Mouse (Mus musculus) midbrain, embryonic 14.5 days (tissue): Measurements from ENCODE around the gene Npy. TPM values are rescaled to one million over a fixed set of nuclear protein-coding genes. Genes with fewer than 3 reads are reported as not detected.

ENCODE experiments used
- ATAC-seq: fragments of 200-750 bp; cut with Nextera tagmentation; 2 replicates; pipeline ENCODE4 v1.8.0; 2017; ENCODE audit warnings: moderate number of reproducible peaks, moderate library complexity; ENCODE audit not compliant: low FRiP score, low TSS enrichment
- DNase-seq: peaks from one replicate; pipeline ENCODE4 v3.0.0-alpha.2; 2015
- H3K27ac ChIP-seq: fragments of 300-500 bp; sonication (generic); replicated peaks from 2 replicates; pipeline ENCODE4 v1.5.1; 2014; ENCODE audit warnings: mild to moderate bottlenecking, low read depth, low read length, moderate library complexity
- H3K27me3 ChIP-seq: fragments of 300-500 bp; sonication (generic); 2 replicates; pipeline ENCODE4 v1.6.1; 2014; ENCODE audit warnings: low read length, control low read depth, mixed read lengths; ENCODE audit not compliant: control insufficient read depth, insufficient read depth
- H3K36me3 ChIP-seq: fragments of 300-500 bp; sonication (generic); 2 replicates; pipeline ENCODE4 v1.6.1; 2014; ENCODE audit warnings: low read length, control low read depth; ENCODE audit not compliant: control insufficient read depth, insufficient read depth
- H3K4me1 ChIP-seq: fragments of 300-500 bp; sonication (generic); 2 replicates; pipeline ENCODE4 v1.6.1; 2014; ENCODE audit warnings: mild to moderate bottlenecking, antibody characterized with exemption, low read length, control low read depth; ENCODE audit not compliant: control insufficient read depth, insufficient read depth
- H3K4me2 ChIP-seq: fragments of 300-500 bp; sonication (generic); 2 replicates; pipeline ENCODE4 v1.6.1; 2014; ENCODE audit warnings: mild to moderate bottlenecking, low read length, moderate library complexity
- H3K4me3 ChIP-seq: fragments of 300-500 bp; sonication (generic); replicated peaks from 2 replicates; pipeline ENCODE4 v1.5.1; 2014; ENCODE audit warnings: low read depth, low read length
- H3K9ac ChIP-seq: fragments of 300-500 bp; sonication (generic); replicated peaks from 2 replicates; pipeline ENCODE4 v1.6.1; 2014; ENCODE audit warnings: mild to moderate bottlenecking, low read length, moderate library complexity
- H3K9me3 ChIP-seq: fragments of 300-500 bp; sonication (generic); 2 replicates; pipeline ENCODE4 v1.6.1; 2016; ENCODE audit warnings: low read length, control low read depth, mixed read lengths; ENCODE audit not compliant: control insufficient read depth
- WGBS: fragments of 180-500 bp; shearing (Covaris S2); extraction: QIAGEN DNeasy Blood & Tissue Kit; methylation state at CpG from one replicate; pipeline ENCODE4 v1.1.7; 2014; 5-methylcytosine and 5-hydroxymethylcytosine counted together
- polyA plus RNA-seq: library from polyadenylated mRNA; unstranded; fragments of >200 nt; fragmentation: Nextera tagmentation; extraction: Ambion mirVana; gene quantifications from 2 replicates; pipeline ENCODE4 v1.2.1, GENCODE M21; 2014

Gene Npy
- polyA plus RNA-seq, 1 experiment from 2014 or later: 120 TPM

- Histone ChIP-seq H3K4me1 (no peaks in the 10 kb centered on the region), H3K4me3 (no peak overlapping the region), H3K36me3 (no peaks in the 10 kb centered on the region), H3K9ac (no peak overlapping the region), H3K27ac (no peak overlapping the region), H3K27me3 (no peaks in the 10 kb centered on the region), H3K9me3 (no peaks in the 10 kb centered on the region), H3K4me2 (no peak overlapping the region)
- DNase-seq (no peak), ATAC-seq (no peak)
- WGBS: 51% methylated on average over 12 of the region's 12 CpGs
Observed at GRCm38 (mm10) chr6:49792524-49792923, 30.0 kb upstream of the Npy start.

GRCm38 (mm10) chr6:49804105-49804504 is 18.4 kb upstream of the Npy start:
- H3K4me1 ChIP-seq: 0 out of 2 replicates have a peak, but pooled peaks cover 6% of the 10 kb centered on the region
- H3K27ac ChIP-seq: no peak overlapping the region
- H3K4me2 ChIP-seq: no peak overlapping the region
- H3K36me3 ChIP-seq: no peaks in the 10 kb centered on the region
- H3K4me3 ChIP-seq: no peak overlapping the region
- no peak for ATAC-seq
- DNase-seq: no peak
- WGBS: 38% methylated on average over 8 of the region's 8 CpGs
- H3K27me3 ChIP-seq: no peaks in the 10 kb centered on the region
- no peaks in the 10 kb centered on the region for H3K9me3 ChIP-seq
- no peak overlapping the region for H3K9ac ChIP-seq

- H3K4me3 ChIP-seq: peak overlapping the region; percentile 20
- DNase-seq: peak; percentile 50
- 17% methylated on average over 13 of the region's 13 CpGs for WGBS
- peak overlapping the region; percentile 46 for H3K4me2 ChIP-seq
- 0 out of 2 replicates have a peak, but pooled peaks cover 6% of the 10 kb centered on the region for H3K4me1 ChIP-seq
- H3K9ac ChIP-seq: no peak overlapping the region
- no peaks in the 10 kb centered on the region for H3K27me3 ChIP-seq
- no peaks in the 10 kb centered on the region for H3K36me3 ChIP-seq
- no peaks in the 10 kb centered on the region for H3K9me3 ChIP-seq
- H3K27ac ChIP-seq: no peak overlapping the region
- ATAC-seq: no peak
Observed at GRCm38 (mm10) chr6:49808076-49808475, 14.4 kb upstream of the Npy start.

GRCm38 (mm10) chr6:49817183-49817582 is 5.3 kb upstream of the Npy start:
- Histone ChIP-seq H3K27me3 (peaks cover 18% of the 10 kb centered on the region), H3K4me1 (peaks cover 3% of the 10 kb centered on the region), H3K4me3 (no peak overlapping the region), H3K9me3 (no peaks in the 10 kb centered on the region), H3K27ac (no peak overlapping the region), H3K9ac (no peak overlapping the region), H3K4me2 (no peak overlapping the region), H3K36me3 (no peaks in the 10 kb centered on the region)
- DNase-seq (no peak), ATAC-seq (no peak)
- WGBS: 80% methylated on average over 5 of the region's 5 CpGs

GRCm38 (mm10) chr6:49817625-49818024 is 4.9 kb upstream of the Npy start:
- Histone ChIP-seq H3K4me3 (no peak overlapping the region), H3K27ac (no peak overlapping the region), H3K27me3 (peaks cover 22% of the 10 kb centered on the region), H3K9ac (no peak overlapping the region), H3K4me1 (peaks cover 8% of the 10 kb centered on the region), H3K36me3 (no peaks in the 10 kb centered on the region), H3K4me2 (no peak overlapping the region), H3K9me3 (no peaks in the 10 kb centered on the region)
- 77% methylated on average over 6 of the region's 6 CpGs for WGBS
- no peak for DNase-seq
- ATAC-seq: no peak

GRCm38 (mm10) chr6:49822871-49823230 is 341 bp downstream of the Npy start:
- WGBS: 3% methylated on average over 10 of the region's 10 CpGs
- no peaks in the 10 kb centered on the region for H3K36me3 ChIP-seq
- H3K27me3 ChIP-seq: peaks cover 43% of the 10 kb centered on the region
- H3K27ac ChIP-seq: no peak overlapping the region
- ATAC-seq (no peak), DNase-seq (no peak)
- H3K9me3 ChIP-seq: no peaks in the 10 kb centered on the region
- H3K4me1 ChIP-seq: peaks cover 11% of the 10 kb centered on the region
- H3K9ac ChIP-seq: peak overlapping the region; percentile 47; the same call in 1 of the 2 replicates
- peak overlapping the region; percentile 82 for H3K4me2 ChIP-seq
- peak overlapping the region; percentile 41 for H3K4me3 ChIP-seq

- H3K4me2 ChIP-seq: peak overlapping the region; percentile 82; the same call in 1 of the 2 replicates
- peak overlapping the region; percentile 41 for H3K4me3 ChIP-seq
- H3K36me3 ChIP-seq: no peaks in the 10 kb centered on the region
- H3K9me3 ChIP-seq: no peaks in the 10 kb centered on the region
- WGBS: 11% methylated on average over 15 of the region's 15 CpGs
- no peak overlapping the region for H3K27ac ChIP-seq
- no peak overlapping the region for H3K9ac ChIP-seq
- peaks cover 43% of the 10 kb centered on the region for H3K27me3 ChIP-seq
- peaks cover 11% of the 10 kb centered on the region for H3K4me1 ChIP-seq
- DNase-seq (no peak), ATAC-seq (no peak)
Observed at GRCm38 (mm10) chr6:49823371-49823770, 861 bp downstream of the Npy start.

- ATAC-seq (no peak), DNase-seq (no peak)
- Histone ChIP-seq H3K36me3 (no peaks in the 10 kb centered on the region), H3K4me2 (no peak overlapping the region), H3K9me3 (no peaks in the 10 kb centered on the region), H3K4me3 (no peak overlapping the region), H3K27ac (no peak overlapping the region), H3K9ac (no peak overlapping the region), H3K27me3 (peaks cover 43% of the 10 kb centered on the region), H3K4me1 (peaks cover 11% of the 10 kb centered on the region)
- 20% methylated on average over 2 of the region's 2 CpGs for WGBS
Observed at GRCm38 (mm10) chr6:49823821-49824220, 1.3 kb downstream of the Npy start.

- ATAC-seq (no peak), DNase-seq (no peak)
- WGBS: 82% methylated on average over 2 of the region's 2 CpGs
- Histone ChIP-seq H3K4me1 (no peaks in the 10 kb centered on the region), H3K9me3 (no peaks in the 10 kb centered on the region), H3K9ac (no peak overlapping the region), H3K4me2 (no peak overlapping the region), H3K27ac (no peak overlapping the region), H3K4me3 (no peak overlapping the region), H3K36me3 (no peaks in the 10 kb centered on the region), H3K27me3 (no peaks in the 10 kb centered on the region)
Observed at GRCm38 (mm10) chr6:49831579-49831978, 9.1 kb downstream of the Npy start.
